Mouse (Mus musculus): ENCODE results near the gene Ahrr.

Ahrr gene

DNA sequence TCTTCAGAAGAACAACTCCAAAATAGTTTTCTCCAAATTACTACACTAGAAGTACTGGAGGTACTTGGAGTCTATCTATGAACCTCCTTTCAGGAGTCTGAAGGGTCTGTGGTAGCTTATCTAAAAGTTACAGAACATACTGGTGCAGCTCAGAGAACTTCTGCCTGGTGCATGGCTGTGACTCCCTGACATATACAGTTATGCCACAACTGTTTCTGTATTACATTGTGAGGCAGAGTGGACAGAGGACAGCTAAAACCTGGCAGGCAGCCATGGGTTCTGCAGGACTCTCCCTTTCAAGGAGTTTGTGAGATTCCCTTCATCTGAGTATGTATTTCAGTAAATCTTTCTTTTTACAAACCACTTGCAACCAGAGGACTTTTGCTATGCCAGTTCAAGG is 45.6 kb downstream of the Ahrr start:
- in situ Hi-C loops (cut with MboI; ENCODE audit: unreplicated experiment in 2 of 2): no loop called here

DNA sequence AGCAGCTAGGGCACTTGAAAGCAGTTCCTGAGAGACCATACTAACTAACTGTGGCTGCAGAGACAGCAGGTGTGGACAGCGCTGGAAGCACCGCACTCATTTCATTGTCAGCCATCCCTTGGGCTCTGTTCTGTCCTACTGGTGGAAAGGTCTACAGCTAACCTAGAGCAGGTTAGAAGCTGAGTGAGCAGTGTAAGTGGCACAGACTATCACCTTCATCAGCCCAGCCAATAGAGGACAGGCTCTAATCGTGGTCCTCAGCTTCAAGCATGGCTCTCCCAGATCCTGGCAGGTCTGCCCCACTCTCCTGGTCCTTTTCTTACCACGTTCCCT is 46.3 kb downstream of the Ahrr start:
- in situ Hi-C loops (cut with MboI; ENCODE audit: unreplicated experiment in 2 of 2): no loop called here

DNA sequence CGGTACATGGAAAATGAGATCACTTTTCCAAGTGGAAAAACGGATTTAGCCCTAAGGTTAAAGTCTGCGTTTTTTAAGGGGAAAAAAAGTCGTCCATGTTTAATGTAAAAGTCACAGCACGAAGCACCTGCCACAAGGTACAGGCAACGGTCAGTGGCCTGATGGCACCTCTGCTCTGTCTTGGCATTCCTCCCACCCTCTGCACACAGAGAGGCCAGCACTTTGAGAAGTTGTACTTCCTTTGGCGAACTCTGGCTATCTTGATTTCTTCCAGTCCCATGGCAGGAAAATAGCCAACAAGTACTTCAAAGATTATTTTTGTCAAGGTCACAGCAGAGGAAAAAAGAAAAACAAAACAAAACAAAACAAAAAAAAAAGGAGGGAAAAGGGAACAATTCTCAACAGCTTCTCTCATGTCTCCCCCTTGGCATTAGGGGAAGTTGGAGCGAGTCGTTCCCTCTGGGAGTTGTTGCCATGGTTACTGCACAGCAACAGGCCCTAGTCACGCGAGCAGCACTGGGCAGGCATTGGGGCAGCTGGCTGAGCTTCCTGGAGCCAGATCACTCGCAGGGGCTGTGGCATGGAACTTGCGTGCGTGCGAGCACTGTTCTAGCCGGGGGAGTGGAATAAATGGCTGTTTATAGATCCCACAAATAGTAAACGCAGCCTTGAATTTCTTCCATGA is 46.8 kb downstream of the Ahrr start:
- in situ Hi-C loops (cut with MboI; ENCODE audit: unreplicated experiment in 2 of 2): no loop called here

DNA sequence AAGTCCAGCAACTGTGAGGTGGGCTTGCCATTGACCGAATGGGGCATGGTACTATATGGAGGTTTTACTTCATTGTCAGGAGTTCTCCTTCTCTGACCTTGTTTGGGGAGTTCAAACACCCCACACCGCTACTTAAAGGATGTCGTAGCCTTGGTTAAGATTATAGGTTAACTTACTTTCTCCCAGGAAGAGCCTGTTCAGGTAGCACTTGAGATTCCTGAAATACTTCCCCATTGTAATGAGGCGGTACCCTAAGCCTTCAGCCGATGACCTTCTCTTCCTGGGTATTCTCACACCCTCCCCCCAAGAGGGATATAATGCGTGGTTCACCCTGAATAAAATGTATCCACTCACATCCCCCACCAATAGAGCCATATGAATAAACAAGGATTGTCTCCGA is 54.6 kb downstream of the Ahrr start:
- in situ Hi-C loops (cut with MboI; ENCODE audit: unreplicated experiment in 2 of 2): no loop called here

DNA sequence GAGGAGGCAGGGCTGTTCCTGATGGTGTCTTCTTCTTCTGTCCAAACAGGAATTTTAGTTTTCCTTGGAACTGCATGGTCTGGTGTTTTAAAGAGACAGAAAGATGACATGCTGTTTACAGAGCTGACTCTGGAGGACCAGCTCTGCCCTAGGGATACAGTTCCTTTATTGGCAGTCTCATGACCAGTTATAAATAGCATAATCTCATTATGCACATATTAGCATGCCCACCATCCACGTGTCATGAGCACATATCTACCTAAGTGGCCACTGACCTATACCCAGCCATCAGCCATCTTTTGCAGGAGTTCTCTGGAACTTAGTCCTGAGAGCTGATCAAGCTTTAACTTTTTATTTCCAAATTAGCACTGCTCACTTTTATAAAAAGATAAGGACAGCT is 71.5 kb downstream of the Ahrr start:
- in situ Hi-C loops (cut with MboI; ENCODE audit: unreplicated experiment in 2 of 2): no loop called here

DNA sequence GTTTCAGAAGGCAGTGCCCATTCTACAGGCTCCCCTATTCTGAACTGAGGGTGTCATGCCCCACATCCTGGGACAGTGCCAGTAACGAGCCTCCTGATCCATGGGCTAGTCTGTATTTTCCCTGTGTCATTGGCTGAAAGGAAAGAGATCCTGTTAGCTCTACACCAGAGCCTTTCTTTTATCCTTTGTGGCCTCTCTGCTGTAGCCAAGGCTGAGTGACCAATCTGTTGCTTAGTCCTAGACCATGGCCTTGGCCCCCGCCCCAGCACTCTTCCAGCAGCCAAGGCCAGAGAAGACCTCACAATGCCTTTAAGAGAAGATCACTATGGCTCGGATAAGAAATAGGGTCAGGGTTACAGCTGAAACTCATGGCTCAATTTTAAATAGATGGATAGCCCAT is 73.7 kb downstream of the Ahrr start:
- in situ Hi-C loops (cut with MboI; ENCODE audit: unreplicated experiment in 2 of 2): no loop called here

DNA sequence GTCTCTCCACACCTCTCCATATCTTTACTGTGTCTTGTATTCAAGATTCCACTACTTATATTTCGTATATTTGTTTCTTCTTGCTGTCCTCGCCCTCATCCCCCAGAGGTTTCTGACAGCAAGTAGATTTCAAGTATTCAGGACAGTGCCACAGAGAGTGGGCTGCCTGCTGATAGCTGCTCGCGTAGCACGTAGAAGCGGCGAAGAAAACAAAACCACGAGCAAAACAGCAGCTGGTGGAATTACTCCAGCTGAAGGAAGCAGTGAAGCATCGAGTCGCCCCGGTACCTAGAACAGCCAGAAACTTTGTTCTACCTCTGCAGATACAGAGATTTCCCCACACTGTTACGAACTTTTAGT is 83.2 kb downstream of the Ahrr start:
- in situ Hi-C loops (cut with MboI; ENCODE audit: unreplicated experiment in 2 of 2): no loop called here

DNA sequence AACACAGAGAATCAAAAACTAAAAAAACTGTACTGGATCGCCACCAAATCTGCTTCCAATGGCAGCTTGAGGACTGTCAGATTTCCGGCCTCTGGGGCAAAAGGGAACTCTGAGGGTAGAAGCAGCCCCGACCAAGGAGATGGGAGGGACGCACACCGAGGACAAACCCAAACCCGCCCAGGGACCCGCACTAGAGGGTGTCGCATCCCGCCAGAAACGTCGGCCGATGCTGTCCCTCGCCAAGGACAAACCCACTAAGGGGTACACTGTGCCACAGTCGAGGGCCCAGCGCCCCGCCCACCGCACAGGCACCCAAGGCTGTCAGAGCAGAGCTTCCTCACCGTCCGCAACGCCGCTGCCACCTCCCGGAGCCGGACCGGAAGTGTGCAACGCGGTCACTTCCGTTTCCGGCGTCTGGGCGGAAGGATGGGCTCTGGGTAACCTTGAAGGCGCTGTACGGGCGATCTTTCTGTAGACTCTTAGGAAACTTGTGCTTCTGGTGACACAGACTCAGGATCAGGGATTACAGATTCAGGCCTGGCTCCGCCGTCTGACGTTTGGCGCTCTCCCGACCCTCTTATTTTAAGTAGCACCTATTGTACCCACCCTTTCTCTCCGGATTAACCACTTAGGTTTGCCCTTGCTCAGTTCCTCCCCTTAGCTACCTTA is 83.7 kb downstream of the Ahrr start, which contains the start of gene Exoc3:
Exoc3 (minus strand) TSS at position 416 of the 669 bp plus-strand sequence.
- in situ Hi-C loops (cut with MboI; ENCODE audit: unreplicated experiment in 2 of 2): no loop called here

DNA sequence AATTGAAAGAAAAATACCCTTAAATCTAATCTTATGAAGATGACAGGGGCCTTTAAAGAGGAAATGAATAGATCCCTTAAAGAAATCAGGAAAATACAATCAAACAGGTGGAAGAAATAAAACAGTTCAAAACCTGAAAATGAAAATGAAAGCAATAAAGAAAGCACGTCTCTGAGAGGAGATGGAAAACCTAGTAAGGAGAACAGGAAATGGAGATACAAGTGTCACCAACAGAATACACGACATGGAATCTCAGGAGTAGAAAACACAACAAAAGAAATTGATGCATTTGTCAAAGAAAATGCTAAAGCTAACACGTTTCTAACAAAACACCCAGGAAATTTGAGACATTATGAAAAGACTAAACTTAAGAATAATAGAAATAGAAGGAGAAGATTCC is 95.7 kb downstream of the Ahrr start:
- in situ Hi-C loops (cut with MboI; ENCODE audit: unreplicated experiment in 2 of 2): loop anchor here in 1 of 2 experiments (5.0 kb wide), 1 partner anchor 94 kb away; no protein-coding TSS in a partner anchor

DNA sequence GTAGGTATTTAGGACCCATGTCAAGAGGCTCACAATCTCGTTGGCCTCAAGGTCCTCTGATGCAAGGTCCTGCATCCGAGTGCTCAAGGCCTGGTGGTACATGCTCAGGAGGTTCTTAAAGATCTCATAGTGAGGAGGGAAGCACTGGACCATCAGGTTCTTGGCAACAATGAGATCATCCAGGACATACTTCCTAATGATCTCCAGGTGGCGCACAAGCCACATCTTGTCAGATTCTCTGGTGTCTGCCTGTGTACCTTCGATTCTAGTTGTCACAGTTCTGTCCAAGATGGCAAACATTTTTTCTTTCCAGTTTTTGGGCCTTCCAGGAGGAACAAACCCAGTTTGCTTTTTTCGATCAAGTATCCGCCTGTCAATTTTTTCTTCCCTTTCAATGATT is 99.5 kb downstream of the Ahrr start:
- in situ Hi-C loops (cut with MboI; ENCODE audit: unreplicated experiment in 2 of 2): loop anchor here (5.0 kb wide), 2 partner anchors 110 to 115 kb away; no protein-coding TSS in a partner anchor

DNA sequence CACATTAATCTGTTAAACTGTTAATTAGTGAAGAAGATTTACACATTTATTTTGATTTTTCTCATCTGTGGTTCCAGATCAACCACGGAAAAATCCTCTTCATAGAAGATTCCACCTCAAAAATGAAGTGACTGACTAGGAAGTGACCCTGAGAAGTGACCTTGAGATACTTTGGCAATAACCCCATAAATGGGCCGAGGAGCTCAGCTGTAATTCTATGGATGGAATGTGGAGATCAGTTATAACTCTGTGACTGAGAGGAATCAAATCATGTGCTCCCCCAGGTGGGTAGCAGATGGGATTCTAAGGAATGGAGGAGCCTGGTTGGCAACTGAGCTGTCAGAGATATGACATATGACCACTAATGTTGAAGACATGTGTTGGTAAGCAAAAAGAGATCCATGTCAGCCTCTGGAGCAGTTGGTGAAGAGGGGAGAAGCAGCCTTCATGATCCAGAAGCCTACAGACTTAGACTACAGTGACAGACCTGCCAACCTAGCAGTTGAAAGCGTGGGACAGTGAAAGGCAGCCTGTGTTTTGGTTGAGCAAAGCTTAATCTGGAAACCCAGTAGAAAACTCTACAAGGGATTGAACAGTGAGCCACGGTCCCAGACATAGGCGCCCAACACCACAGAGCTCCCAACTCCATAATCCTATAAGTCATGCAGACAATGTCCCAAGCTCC is 109.0 kb downstream of the Ahrr start:
- in situ Hi-C loops (cut with MboI; ENCODE audit: unreplicated experiment in 2 of 2): no loop called here

DNA sequence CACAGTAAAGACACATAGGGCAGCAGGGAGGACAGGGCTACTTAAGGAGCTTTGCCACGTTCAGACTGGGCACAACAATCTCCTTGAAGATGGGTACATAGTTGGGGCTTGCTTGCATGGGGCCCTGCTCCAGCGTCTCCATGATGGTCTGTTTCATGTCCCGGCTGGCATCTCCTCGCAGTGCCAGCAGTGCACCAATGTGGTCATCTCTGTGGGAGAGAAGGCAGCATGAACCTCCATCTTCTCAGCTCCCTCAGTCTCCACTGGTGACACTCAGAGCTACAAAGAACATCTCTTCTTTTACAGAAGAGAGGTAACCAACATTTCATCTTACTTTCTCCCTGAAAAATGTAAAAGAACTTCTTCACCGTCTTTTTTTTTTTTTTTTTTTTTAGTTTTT is 120.1 kb downstream of the Ahrr start:
- in situ Hi-C loops (cut with MboI; ENCODE audit: unreplicated experiment in 2 of 2): no loop called here

DNA sequence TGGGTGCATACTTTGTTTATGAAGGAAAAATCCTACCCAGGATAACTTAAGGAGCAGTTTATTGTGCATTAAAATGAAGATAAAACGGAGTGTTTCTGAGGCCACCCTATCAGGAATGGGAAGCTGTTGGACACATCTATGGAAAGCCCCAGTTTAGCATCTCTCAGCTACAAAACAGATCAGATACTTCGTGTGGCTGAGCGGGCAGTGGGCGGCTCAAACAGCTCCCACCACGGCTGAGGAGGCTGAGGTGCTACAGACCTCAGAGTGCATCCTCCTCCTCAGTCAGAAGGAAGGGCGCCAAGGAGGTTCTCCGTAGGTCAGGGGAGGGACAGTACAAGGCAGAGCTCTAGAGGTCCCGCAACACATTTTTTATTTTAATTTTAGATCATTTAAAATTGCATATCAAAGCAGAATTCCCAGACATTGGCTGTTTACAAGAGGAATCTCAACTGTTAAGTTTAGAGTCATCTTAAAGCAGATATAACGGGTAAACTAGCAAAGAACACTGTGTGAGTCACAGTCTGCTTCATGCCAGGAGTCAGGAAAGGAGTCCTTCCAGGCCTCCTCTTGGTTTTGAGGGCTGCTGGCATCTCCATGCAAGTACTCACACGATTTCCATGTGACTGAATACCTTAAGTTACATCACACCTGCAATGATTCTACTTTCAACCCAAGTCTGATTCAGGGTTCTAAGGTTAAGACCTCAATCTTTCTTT is 122.5 kb downstream of the Ahrr start:
- in situ Hi-C loops (cut with MboI; ENCODE audit: unreplicated experiment in 2 of 2): no loop called here

DNA sequence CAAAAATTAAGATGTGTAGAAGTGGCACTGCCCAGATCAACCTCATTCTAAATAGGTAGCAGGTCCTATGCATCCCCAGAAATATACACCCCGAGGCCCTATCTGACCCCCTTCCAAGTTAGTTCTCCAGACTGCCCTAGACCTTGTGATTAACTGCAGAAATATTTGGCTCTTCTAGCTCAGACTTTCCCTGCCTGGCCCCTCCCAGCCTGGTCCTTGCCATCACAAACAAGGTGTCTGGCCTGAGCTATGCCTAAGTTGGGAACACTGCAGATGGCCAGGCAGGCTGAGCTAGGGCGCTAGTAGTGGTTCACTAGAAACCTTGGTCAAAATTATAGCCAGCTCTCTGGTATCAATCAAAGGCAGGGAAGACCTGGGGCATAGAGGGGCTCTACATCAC is 124.6 kb downstream of the Ahrr start:
- in situ Hi-C loops (cut with MboI; ENCODE audit: unreplicated experiment in 2 of 2): no loop called here

DNA sequence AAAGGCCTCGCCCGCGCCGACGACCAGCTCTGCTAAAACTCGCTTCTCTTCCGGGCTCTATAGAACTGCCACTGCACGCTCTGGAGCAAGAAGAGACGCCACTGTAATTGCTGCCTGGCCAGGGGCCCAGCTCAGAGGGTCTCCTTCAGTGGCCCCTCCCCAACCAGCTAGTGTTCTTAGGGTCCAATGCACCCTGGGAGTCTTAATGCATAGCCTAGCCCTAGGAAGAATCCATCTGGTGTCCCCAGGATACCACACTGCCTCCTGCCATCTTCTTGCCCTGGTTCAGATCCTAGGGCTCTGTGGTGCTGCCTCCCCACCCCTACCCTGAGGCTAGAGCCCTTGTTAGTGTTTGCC is 125.1 kb downstream of the Ahrr start:
- in situ Hi-C loops (cut with MboI; ENCODE audit: unreplicated experiment in 2 of 2): no loop called here

DNA sequence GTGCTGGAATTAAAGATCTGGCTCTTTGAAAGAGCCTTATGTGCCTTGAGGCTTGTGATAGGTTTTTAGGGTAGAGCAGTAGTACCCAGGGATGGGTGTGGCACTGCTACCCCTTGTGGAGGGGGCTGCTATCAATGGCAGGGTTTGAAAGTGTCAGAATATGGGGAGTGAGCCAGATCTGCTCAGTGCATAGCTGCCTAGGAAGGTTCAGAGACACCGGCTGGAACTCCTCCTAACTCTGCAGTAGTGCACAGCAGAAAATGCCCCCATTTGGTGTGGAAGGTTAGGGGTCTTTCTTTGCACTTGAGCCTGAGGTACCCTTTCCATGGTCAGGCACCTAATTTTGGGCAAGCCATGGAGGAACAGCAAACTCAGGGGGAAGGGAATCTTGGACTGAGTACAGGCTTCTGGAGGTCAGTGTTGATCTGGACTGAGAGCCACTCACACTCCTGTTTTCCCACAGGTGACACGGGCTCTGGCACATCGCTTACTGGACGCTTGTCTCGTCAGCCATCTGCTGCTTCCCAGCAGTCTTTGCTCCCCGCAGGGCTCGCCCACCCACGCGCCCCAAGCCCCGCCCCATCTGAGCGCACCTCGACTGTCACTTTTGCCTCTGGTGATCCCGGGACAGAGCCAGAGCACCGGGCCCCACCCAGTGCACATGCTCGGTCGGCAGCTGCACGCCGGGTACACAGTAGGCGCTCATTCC is 125.6 kb downstream of the Ahrr start:
- in situ Hi-C loops (cut with MboI; ENCODE audit: unreplicated experiment in 2 of 2): no loop called here
